Mouse (Mus musculus) stomach, postnatal 0 days (tissue): Measurements from ENCODE around the gene Gm28308.

ENCODE experiments used
- CTCF ChIP-seq: IDR thresholded peaks from 2 replicates; pipeline ENCODE4 v1.5.1; 2016; ENCODE audit warnings: antibody characterized with exemption, low read depth, mild to moderate bottlenecking, moderate library complexity
- EP300 ChIP-seq: optimal IDR thresholded peaks from 2 replicates; pipeline ENCODE3; 2016; ENCODE audit warnings: antibody characterized with exemption

DNA sequence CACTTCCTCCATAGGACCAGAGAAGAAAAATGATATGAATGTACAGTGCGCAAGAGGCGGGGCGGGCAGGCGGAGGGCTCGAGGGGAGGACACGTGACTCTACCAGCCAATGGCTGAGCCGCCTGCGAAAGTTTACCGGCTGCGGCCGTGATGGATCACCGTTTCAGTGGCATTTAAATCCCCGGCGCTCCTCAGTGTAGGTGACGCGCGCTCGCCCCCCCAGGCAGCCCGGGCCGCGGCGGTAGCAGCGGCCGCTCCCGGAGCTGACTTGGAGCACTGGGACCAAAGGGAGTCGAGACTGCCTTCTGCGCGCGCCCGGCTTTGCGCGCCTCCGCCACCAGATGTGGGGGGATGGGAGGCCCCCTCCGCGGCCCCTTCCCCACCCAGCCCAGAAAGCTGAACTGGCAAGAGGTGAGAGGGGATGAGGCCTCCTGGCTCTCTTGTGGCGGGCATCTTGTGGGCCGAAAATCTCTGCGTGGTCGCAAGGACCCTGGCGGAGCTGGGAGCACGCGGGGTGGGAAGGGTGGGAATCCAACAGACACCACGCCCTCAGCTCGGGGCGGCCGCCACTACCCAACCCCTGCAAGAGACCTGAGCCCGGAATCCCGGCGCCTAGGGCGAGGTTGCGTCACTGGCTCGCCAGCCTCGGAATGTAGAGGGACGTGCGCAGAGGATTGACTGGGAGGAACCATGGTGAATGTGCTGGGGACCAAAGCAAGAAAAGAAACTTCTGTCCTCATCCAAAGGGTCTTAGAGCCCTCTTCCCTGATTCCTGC, 54.7 kb downstream of the Gm28308 start, which contains the start of gene Hoxa1:
- TF ChIP-seq CTCF (no peak), EP300 (no peak)
